Mouse (Mus musculus): Measurements from ENCODE around the gene Csf1. TPM values are rescaled to one million over a fixed set of nuclear protein-coding genes. Genes with fewer than 3 reads are reported as not detected.

The Csf1 gene
- polyA plus RNA-seq, 1 experiment: 8.5 TPM

GRCm38 (mm10) chr3:107760771-107761170 lies 502 bp upstream of the Csf1 start:
- TF ChIP-seq POLR2A (IDR thresholded peaks at IDR 0.05; ENCODE audit: borderline replicate concordance, extremely low read depth, insufficient read depth, insufficient read length, poor library complexity, severe bottlenecking) (no peak), CTCF (IDR thresholded peaks at IDR 0.05; ENCODE audit: borderline replicate concordance, extremely low read depth, insufficient read depth, insufficient read length) (no peak)
- no peak for DNase-seq (ENCODE audit: low read depth)

GRCm38 (mm10) chr3:107758638-107759037 lies 1.6 kb downstream of the Csf1 start:
- no peak for TF ChIP-seq POLR2A (IDR thresholded peaks at IDR 0.05; ENCODE audit: borderline replicate concordance, extremely low read depth, insufficient read depth, insufficient read length, poor library complexity, severe bottlenecking)
- no peak for TF ChIP-seq CTCF (IDR thresholded peaks at IDR 0.05; ENCODE audit: borderline replicate concordance, extremely low read depth, insufficient read depth, insufficient read length)
- peak; percentile 35 for DNase-seq (ENCODE audit: low read depth)

- TF ChIP-seq POLR2A (IDR thresholded peaks at IDR 0.05; ENCODE audit: borderline replicate concordance, extremely low read depth, insufficient read depth, insufficient read length, poor library complexity, severe bottlenecking) (no peak), CTCF (IDR thresholded peaks at IDR 0.05; ENCODE audit: borderline replicate concordance, extremely low read depth, insufficient read depth, insufficient read length) (no peak)
- no peak for DNase-seq (ENCODE audit: low read depth)
Observed at GRCm38 (mm10) chr3:107758176-107758575, 2.1 kb downstream of the Csf1 start.

GRCm38 (mm10) chr3:107757365-107758129 lies 2.7 kb downstream of the Csf1 start:
- DNase-seq (ENCODE audit: low read depth): peak; percentile 81
- TF ChIP-seq POLR2A (IDR thresholded peaks at IDR 0.05; ENCODE audit: borderline replicate concordance, extremely low read depth, insufficient read depth, insufficient read length, poor library complexity, severe bottlenecking): no peak
- no peak for TF ChIP-seq CTCF (IDR thresholded peaks at IDR 0.05; ENCODE audit: borderline replicate concordance, extremely low read depth, insufficient read depth, insufficient read length)

- DNase-seq (ENCODE audit: low read depth): no peak
- TF ChIP-seq POLR2A (IDR thresholded peaks at IDR 0.05; ENCODE audit: borderline replicate concordance, extremely low read depth, insufficient read depth, insufficient read length, poor library complexity, severe bottlenecking) (no peak), CTCF (IDR thresholded peaks at IDR 0.05; ENCODE audit: borderline replicate concordance, extremely low read depth, insufficient read depth, insufficient read length) (no peak)
Observed at GRCm38 (mm10) chr3:107756481-107756866, 3.8 kb downstream of the Csf1 start.

DNA sequence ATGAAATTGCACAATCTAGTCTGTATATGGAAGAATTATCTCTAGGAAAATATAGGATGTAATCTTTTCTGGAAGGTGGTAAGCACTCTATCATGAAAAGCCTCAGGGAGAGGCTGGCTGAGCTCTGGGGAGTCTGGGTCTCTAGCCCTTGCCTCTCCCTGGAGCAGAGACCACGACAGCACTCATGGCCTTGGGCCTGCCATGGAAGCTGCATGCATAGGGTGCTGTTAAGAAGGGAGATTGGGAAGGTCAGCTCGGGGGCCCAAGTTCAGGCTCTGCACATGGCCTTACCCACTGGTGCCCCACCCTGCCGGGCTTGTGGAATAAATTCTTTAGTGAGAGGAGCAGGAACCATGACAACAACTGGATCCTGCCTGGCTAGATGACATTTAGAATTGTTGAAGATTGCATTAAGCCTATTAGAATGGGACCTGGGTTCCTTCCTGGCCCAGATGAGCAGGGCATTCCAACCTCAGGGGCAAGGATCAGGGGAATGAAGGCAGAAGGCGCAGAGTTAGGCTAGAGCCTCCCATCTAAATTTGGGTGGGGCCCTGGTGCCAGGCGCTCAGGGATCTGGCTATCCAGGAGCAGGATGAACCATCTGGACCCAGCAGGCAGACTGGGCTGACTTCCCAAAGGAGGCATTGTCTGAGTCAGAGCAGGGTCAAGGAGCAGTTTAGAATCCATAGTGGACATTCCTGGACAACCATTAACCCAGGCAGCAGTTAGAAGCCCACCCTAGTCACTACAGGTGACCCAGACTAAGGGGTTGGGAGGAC lies 4.4 kb downstream of the Csf1 start:
- TF ChIP-seq CTCF (IDR thresholded peaks at IDR 0.05; ENCODE audit: borderline replicate concordance, extremely low read depth, insufficient read depth, insufficient read length) (no peak), POLR2A (IDR thresholded peaks at IDR 0.05; ENCODE audit: borderline replicate concordance, extremely low read depth, insufficient read depth, insufficient read length, poor library complexity, severe bottlenecking) (no peak)
- no peak for DNase-seq (ENCODE audit: low read depth)

- TF ChIP-seq CTCF (IDR thresholded peaks at IDR 0.05; ENCODE audit: borderline replicate concordance, extremely low read depth, insufficient read depth, insufficient read length): peak; percentile 67
- no peak for TF ChIP-seq POLR2A (IDR thresholded peaks at IDR 0.05; ENCODE audit: borderline replicate concordance, extremely low read depth, insufficient read depth, insufficient read length, poor library complexity, severe bottlenecking)
- peak; percentile 51 for DNase-seq (ENCODE audit: low read depth)
Observed at GRCm38 (mm10) chr3:107754632-107755031, 5.6 kb downstream of the Csf1 start.

DNA sequence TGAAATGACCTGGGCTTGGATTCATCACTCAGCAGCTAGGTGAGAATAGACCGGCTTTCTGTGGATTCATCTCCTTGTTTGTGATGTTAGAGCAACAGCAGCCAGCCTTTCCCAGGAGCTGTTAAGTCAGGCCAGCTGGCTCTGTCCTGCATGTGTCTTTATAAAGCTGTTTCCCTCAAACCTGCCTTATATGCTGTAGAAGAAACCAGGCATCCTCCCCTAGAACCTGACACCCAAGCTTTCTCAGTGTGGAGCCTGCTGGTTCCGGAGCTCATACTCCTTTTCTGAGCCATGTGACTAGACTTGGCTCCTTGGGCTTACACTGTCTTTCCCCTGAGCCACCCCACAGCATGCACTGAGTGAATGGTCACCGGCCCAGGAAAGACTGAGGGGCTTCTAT lies 8.7 kb downstream of the Csf1 start:
- DNase-seq (ENCODE audit: low read depth): peak; percentile 19
- TF ChIP-seq CTCF (IDR thresholded peaks at IDR 0.05; ENCODE audit: borderline replicate concordance, extremely low read depth, insufficient read depth, insufficient read length) (no peak), POLR2A (IDR thresholded peaks at IDR 0.05; ENCODE audit: borderline replicate concordance, extremely low read depth, insufficient read depth, insufficient read length, poor library complexity, severe bottlenecking) (no peak)

DNA sequence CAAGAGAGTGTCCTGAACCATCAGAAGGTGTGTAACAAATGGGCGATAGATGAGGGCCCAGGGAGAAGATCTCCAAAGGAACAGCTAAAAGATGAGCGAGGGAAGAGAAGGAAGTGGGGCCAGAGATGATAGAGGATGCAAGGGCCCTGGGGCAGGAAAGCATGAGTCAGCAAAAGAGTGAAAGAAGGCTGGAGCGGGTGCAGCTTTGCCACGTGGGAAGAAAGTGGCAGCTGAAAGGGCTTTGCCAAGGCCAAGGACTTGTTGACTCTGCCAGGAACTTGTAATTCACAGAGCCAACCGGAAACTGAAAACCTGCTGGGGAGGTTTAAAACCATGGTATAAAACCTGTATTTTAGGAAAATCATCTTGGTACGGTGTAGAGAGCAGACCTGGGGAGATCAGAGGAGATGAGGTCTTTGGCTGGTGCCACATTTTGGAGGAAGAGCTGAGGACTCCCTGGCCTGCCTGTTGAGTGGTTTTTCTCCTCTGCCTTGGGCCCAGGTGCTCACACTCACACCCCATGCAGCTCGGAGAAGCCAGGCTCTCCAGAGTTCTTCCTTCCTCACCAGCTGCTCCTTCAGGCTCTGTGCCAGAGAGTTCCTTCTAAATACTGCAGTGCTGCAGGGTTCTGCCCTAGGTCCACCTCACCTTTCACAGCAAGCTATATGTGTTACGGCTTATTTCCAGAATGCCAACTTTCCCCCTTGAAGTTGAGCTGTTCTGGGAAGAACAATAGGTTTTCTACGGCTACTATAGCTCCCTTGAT lies 9.3 kb downstream of the Csf1 start:
- TF ChIP-seq CTCF (IDR thresholded peaks at IDR 0.05; ENCODE audit: borderline replicate concordance, extremely low read depth, insufficient read depth, insufficient read length) (no peak), POLR2A (IDR thresholded peaks at IDR 0.05; ENCODE audit: borderline replicate concordance, extremely low read depth, insufficient read depth, insufficient read length, poor library complexity, severe bottlenecking) (no peak)

DNA sequence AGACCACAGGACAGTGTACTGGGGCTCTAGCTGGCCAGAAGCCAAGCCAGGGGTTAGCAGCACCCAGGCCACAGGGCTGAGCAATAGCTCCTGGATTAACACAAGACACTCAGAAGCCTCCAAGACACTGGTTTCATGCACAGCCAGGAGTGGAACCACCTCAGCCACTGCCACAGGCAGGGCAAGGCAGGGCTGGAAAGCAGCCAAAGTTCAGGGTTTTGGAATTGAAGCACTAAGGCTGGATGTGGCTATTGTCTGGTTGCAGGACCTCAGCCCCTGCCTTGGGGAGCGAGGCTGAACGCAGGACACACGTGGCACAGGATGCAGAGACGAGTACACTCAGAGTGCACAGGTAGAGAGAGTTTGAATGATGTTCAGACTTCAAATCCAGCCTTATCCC lies 10.8 kb downstream of the Csf1 start:
- DNase-seq (ENCODE audit: low read depth): peak; percentile 22
- TF ChIP-seq CTCF (IDR thresholded peaks at IDR 0.05; ENCODE audit: borderline replicate concordance, extremely low read depth, insufficient read depth, insufficient read length) (no peak), POLR2A (IDR thresholded peaks at IDR 0.05; ENCODE audit: borderline replicate concordance, extremely low read depth, insufficient read depth, insufficient read length, poor library complexity, severe bottlenecking) (no peak)

More for the DNA sequence above, 9.3 kb downstream of the Csf1 start:
- peak; percentile 38 for DNase-seq (ENCODE audit: low read depth)
